Mouse (Mus musculus) adipocyte (in vitro differentiated cells): ENCODE measurements around the gene Gm4788.
"Not testable (repeated sequence)": the region's sequence is repeated elsewhere in the genome, so short reads cannot be mapped to it uniquely, and the experiment has no call there.

Source experiments
- DNase-seq: peaks from one replicate; pipeline ENCODE4 v3.0.0-alpha.2; 2016; ENCODE audit warnings: low spot score

Gene Gm4788

DNA sequence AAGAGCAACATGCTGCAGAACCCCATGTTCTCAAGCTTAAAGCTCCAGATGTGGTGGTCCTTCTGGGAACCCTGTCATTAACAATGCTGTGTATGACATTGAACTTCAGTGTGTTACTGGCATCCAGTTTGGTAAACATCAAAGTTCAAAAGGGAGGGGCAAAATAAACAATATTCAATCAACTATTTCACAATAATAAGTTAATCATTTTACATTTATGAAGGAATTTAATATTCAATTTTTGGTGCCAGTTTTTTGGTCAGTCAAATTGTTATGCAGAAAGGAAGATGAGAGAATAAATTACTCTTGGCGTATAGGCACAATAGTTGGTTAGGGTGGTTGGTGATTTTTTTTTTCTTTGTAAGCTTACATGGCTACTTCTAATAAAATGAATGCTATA is at the start of gene Gm4788:
Gm4788 (minus strand) TSS at position 101 of the 400 bp plus-strand sequence.
- no peak for DNase-seq

DNA sequence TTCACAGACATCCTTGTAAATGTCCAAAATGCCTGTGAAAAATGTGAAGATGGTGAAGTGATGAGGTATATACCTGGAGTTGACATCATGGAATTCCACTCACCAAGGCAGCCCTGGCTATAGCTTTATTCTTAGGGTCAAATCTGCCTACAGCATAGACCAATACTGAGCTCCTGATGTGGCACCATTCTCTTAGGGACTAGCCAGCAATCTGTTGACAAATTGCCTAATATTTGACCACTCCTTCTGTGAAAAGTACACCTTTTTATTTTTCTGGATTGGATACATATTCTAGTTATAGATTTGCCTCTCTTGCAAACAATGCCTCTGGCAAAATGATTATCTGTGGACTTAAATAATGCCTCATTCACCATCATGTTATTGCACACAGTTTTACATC is 27.6 kb upstream of the Gm4788 start:
- no peak for DNase-seq

DNA sequence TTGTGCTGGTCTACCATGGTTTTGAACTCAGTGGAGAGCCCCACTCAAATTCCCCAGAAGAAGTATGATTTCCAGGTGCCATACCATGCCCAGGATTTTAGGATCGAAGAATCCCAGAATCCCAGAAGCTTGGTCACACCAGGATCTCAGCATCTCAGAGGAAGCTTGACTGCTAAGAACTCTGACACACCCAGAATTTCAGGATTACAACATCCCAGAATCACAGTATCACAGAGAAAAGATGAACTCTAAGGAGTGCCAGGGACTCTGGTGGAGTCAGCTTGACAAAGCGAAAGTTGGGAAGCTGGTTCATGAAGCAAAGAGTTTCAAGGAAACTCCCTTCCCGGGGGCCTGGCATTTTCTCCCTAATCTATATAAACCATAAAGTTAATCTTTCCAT is 11.1 kb downstream of the Gm4788 start:
- DNase-seq: not testable (repeated sequence)

DNA sequence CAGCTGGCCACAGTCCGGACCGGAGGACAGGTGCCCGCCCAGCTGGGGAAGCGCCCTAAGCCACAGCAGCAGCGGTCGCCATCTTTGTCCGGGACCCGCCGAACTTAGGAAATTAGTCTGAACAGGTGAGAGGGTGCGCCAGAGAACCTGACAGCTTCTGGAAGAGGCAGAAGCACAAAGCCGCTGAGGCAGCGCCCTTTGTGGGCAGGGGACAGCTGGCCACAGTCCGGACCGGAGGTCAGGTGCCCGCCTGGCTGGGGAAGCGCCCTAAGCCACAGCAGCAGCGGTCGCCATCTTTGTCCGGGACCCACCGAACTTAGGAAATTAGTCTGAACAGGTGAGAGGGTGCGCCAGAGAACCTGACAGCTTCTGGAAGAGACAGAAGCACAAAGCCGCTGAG is 64.4 kb downstream of the Gm4788 start:
- DNase-seq: not testable (repeated sequence)

DNA sequence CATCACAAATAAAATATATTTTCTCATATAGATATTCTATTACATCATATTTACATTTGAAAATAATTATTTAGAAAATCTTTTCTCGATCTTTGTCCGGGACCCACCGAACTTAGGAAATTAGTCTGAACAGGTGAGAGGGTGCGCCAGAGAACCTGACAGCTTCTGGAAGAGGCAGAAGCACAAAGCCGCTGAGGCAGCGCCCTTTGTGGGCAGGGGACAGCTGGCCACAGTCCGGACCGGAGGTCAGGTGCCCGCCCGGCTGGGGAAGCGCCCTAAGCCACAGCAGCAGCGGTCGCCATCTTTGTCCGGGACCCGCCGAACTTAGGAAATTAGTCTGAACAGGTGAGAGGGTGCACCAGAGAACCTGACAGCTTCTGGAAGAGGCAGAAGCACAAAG is 64.8 kb downstream of the Gm4788 start:
- not testable (repeated sequence) for DNase-seq

DNA sequence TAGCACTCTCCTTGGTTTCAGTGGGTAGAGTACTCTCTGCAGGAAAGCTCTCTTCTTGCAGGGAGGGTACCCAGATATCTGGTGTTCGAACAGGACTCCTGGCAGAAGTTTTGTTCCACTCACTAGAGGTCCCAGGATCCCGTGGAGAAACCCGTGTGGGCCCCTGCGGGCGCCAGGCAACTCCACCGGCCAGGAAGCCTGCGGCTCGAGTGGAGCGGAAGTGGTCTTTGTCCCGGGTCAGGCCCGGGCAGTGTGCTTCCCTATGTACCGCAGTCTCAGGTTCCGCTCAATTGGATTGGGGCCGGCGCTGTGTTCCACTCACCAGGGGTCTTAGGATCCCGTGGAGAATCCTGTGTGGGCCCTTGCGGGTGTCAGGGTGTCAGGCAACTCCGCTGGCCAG is 131.1 kb downstream of the Gm4788 start:
- DNase-seq: peak; percentile 21
